Mouse (Mus musculus) stomach, postnatal 0 days (tissue): ENCODE data around the gene Dnajc8.

Experiments used
- CTCF ChIP-seq: IDR thresholded peaks from 2 replicates; pipeline ENCODE4 v1.5.1; 2016; ENCODE audit warnings: antibody characterized with exemption, low read depth, mild to moderate bottlenecking, moderate library complexity
- EP300 ChIP-seq: optimal IDR thresholded peaks from 2 replicates; pipeline ENCODE3; 2016; ENCODE audit warnings: antibody characterized with exemption

DNA sequence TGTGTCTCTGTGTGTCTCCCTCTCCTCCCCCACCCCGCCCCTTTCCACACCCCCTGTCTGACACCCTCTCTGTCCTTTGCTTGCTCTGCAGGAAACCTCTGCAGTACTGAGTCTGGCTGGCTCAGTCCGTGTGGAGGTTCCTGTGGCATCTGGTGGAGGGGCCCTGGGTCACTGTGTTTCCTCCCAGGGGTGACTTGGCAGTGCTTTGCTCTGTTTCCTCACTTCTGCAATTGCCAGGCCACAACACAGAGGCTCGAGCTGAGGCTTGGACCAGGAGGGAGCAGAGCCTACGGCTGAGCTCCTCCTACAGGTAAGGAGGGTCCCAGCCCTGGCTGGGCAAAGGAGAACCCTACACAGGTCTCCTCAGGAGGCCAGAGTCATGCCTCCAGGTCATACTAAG lies 28.6 kb downstream of the Dnajc8 start, which contains the start of gene Ptafr:
- peak; percentile 5; the same call in 1 of the 2 replicates for TF ChIP-seq CTCF
- TF ChIP-seq EP300: no peak
